Mouse (Mus musculus): Measurements from ENCODE around the gene Dlg1. TPM values are rescaled to one million over a fixed set of nuclear protein-coding genes. Genes with fewer than 3 reads are reported as not detected.

Dlg1 gene
- total and polyA plus RNA-seq, 2 experiments from 2014 or later: 7.5 to 17.9 TPM

- Histone ChIP-seq H3K9me3 (replicated peaks; ENCODE audit: control insufficient read depth, low read length) (no peaks in the 10 kb centered on the region), H3K27ac (ENCODE audit: low read depth) (no peak overlapping the region), H3K36me3 (replicated peaks; ENCODE audit: control insufficient read depth, insufficient read depth, low read length) (no peaks in the 10 kb centered on the region), H3K4me2 (ENCODE audit: low read depth, low read length) (no peak overlapping the region), H3K4me3 (ENCODE audit: low read depth, low read length) (no peak overlapping the region), H3K4me1 (ENCODE audit: control insufficient read depth, insufficient read depth) (no peaks in the 10 kb centered on the region), H3K27me3 (ENCODE audit: control insufficient read depth, insufficient read depth, low read length) (0 out of 2 replicates have a peak, but pooled peaks cover 3% of the 10 kb centered on the region), H3K9ac (replicated peaks; ENCODE audit: low read depth, low read length) (no peak overlapping the region)
- WGBS: 49% methylated on average over 9 of the region's 9 CpGs
- no peak for ATAC-seq (ENCODE audit: insufficient read depth, low read depth)
- TF ChIP-seq EP300 (IDR thresholded peaks at IDR 0.05; ENCODE audit: low read depth) (no peak), CTCF (IDR thresholded peaks at IDR 0.05; ENCODE audit: low read depth) (no peak)
- no peak for DNase-seq (ENCODE audit: low spot score)
Measured at GRCm38 (mm10) chr16:31882381-31882908, 219.2 kb downstream of the Dlg1 start.

DNA sequence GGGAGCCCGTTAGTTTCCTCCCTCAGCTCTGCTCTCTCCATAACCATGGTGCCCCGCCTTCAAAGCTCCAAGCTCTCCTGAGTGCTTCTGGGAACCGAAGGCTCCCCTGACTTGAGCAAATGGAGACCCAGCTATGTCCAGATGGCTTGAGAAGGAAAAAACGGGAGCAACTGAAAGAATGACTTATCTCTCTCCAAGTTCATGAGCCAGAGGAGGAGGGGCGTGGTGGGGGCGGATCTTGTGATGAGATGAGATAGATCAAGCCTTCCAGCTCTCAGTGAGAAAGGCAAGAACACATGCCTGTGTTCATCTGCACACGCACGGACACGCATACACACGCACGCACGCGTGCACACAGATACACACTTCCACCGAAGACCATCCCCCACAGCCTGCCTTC, 220.1 kb downstream of the Dlg1 start:
- 65% methylated on average over 14 of the region's 14 CpGs for WGBS
- ATAC-seq (ENCODE audit: insufficient read depth, low read depth): no peak
- no peak overlapping the region for H3K4me2 ChIP-seq (ENCODE audit: low read depth, low read length)
- no peaks in the 10 kb centered on the region for H3K9me3 ChIP-seq (replicated peaks; ENCODE audit: control insufficient read depth, low read length)
- H3K27ac ChIP-seq (ENCODE audit: low read depth): no peak overlapping the region
- no peaks in the 10 kb centered on the region for H3K36me3 ChIP-seq (replicated peaks; ENCODE audit: control insufficient read depth, insufficient read depth, low read length)
- no peak overlapping the region for H3K9ac ChIP-seq (replicated peaks; ENCODE audit: low read depth, low read length)
- TF ChIP-seq EP300 (IDR thresholded peaks at IDR 0.05; ENCODE audit: low read depth) (no peak), CTCF (IDR thresholded peaks at IDR 0.05; ENCODE audit: low read depth) (no peak)
- H3K27me3 ChIP-seq (ENCODE audit: control insufficient read depth, insufficient read depth, low read length): 0 out of 2 replicates have a peak, but pooled peaks cover 3% of the 10 kb centered on the region
- H3K4me3 ChIP-seq (ENCODE audit: low read depth, low read length): no peak overlapping the region
- no peak for DNase-seq (ENCODE audit: low spot score)
- H3K4me1 ChIP-seq (ENCODE audit: control insufficient read depth, insufficient read depth): no peaks in the 10 kb centered on the region

DNA sequence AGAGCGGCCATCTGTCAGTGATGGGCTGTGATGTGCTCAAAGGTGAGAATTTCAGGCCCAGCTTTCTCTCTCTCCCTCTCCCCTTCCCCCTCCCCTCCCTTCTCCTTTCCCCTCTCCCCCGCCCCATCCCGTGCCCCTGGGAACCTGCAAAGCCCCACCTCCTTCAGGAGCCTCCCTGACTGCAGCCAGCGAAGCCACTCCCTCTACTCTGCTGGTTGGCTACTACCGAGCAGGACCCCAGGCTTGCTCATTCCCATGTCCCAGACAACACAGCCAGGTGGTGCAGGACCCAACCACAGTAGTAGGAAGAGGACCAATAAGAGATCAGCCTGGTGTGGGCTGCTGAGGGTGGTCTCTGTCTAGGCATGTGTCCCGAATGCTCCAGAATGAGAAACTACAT, 220.7 kb downstream of the Dlg1 start:
- H3K27me3 ChIP-seq (ENCODE audit: control insufficient read depth, insufficient read depth, low read length): 0 out of 2 replicates have a peak, but pooled peaks cover 3% of the 10 kb centered on the region
- no peak overlapping the region for H3K4me3 ChIP-seq (ENCODE audit: low read depth, low read length)
- no peaks in the 10 kb centered on the region for H3K9me3 ChIP-seq (replicated peaks; ENCODE audit: control insufficient read depth, low read length)
- H3K4me2 ChIP-seq (ENCODE audit: low read depth, low read length): no peak overlapping the region
- H3K9ac ChIP-seq (replicated peaks; ENCODE audit: low read depth, low read length): no peak overlapping the region
- H3K36me3 ChIP-seq (replicated peaks; ENCODE audit: control insufficient read depth, insufficient read depth, low read length): no peaks in the 10 kb centered on the region
- no peak for TF ChIP-seq CTCF (IDR thresholded peaks at IDR 0.05; ENCODE audit: low read depth)
- TF ChIP-seq EP300 (IDR thresholded peaks at IDR 0.05; ENCODE audit: low read depth): no peak
- ATAC-seq (ENCODE audit: insufficient read depth, low read depth) (no peak), DNase-seq (ENCODE audit: low spot score) (no peak)
- 17% methylated on average over 6 of the region's 6 CpGs for WGBS
- no peaks in the 10 kb centered on the region for H3K4me1 ChIP-seq (ENCODE audit: control insufficient read depth, insufficient read depth)
- no peak overlapping the region for H3K27ac ChIP-seq (ENCODE audit: low read depth)

DNA sequence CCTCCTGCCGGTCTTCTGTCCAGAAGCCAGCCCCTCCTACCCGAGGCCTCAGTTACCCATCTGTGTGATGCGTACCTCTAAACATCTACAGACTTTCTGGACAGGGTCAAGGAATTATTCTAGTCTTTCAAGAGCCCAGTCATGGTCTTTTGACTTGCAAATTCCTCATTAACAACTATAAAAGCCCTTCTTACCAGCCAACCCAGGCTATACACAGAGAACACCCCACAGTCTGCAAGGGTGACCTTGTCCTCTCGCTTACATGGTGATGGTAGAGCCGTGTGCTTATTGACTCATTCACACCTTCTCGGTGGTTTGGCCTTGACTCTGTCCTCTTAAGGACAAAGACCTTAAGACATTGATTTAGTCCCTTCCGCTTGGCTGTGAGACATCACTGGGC, 227.7 kb downstream of the Dlg1 start:
- Histone ChIP-seq H3K9me3 (replicated peaks; ENCODE audit: control insufficient read depth, low read length) (no peaks in the 10 kb centered on the region), H3K4me2 (ENCODE audit: low read depth, low read length) (no peak overlapping the region), H3K27me3 (ENCODE audit: control insufficient read depth, insufficient read depth, low read length) (no peaks in the 10 kb centered on the region), H3K36me3 (replicated peaks; ENCODE audit: control insufficient read depth, insufficient read depth, low read length) (no peaks in the 10 kb centered on the region), H3K9ac (replicated peaks; ENCODE audit: low read depth, low read length) (no peak overlapping the region), H3K4me1 (ENCODE audit: control insufficient read depth, insufficient read depth) (no peaks in the 10 kb centered on the region), H3K27ac (ENCODE audit: low read depth) (no peak overlapping the region), H3K4me3 (ENCODE audit: low read depth, low read length) (no peak overlapping the region)
- no peak for ATAC-seq (ENCODE audit: insufficient read depth, low read depth)
- TF ChIP-seq CTCF (IDR thresholded peaks at IDR 0.05; ENCODE audit: low read depth) (no peak), EP300 (IDR thresholded peaks at IDR 0.05; ENCODE audit: low read depth) (no peak)
- WGBS: 81% methylated on average over 7 of the region's 7 CpGs
- DNase-seq (ENCODE audit: low spot score): no peak

- TF ChIP-seq EP300 (IDR thresholded peaks at IDR 0.05; ENCODE audit: low read depth) (no peak), CTCF (IDR thresholded peaks at IDR 0.05; ENCODE audit: low read depth) (no peak)
- Histone ChIP-seq H3K9ac (replicated peaks; ENCODE audit: low read depth, low read length) (no peak overlapping the region), H3K27me3 (ENCODE audit: control insufficient read depth, insufficient read depth, low read length) (no peaks in the 10 kb centered on the region), H3K9me3 (replicated peaks; ENCODE audit: control insufficient read depth, low read length) (no peaks in the 10 kb centered on the region), H3K4me2 (ENCODE audit: low read depth, low read length) (no peak overlapping the region), H3K36me3 (replicated peaks; ENCODE audit: control insufficient read depth, insufficient read depth, low read length) (no peaks in the 10 kb centered on the region), H3K4me1 (ENCODE audit: control insufficient read depth, insufficient read depth) (no peaks in the 10 kb centered on the region), H3K4me3 (ENCODE audit: low read depth, low read length) (no peak overlapping the region), H3K27ac (ENCODE audit: low read depth) (no peak overlapping the region)
- 58% methylated on average over 5 of the region's 5 CpGs for WGBS
- no peak for ATAC-seq (ENCODE audit: insufficient read depth, low read depth)
- no peak for DNase-seq (ENCODE audit: low spot score)
Measured at GRCm38 (mm10) chr16:31893396-31894141, 230.3 kb downstream of the Dlg1 start.

All from heart, postnatal 0 days (tissue).